Mouse (Mus musculus) small intestine, adult 2 months (tissue): ENCODE measurements around the gene Osbpl2. TPM values are rescaled to one million over a fixed set of nuclear protein-coding genes. Genes with fewer than 3 reads are reported as not detected.

ENCODE experiments used
- H3K27ac ChIP-seq: fragments of 200-500 bp; 2 replicates; pipeline ENCODE4 v1.5.1; 2012; ENCODE audit warnings: low read depth, low read length, control low read depth, inconsistent platforms; ENCODE audit not compliant: insufficient read depth
- H3K27me3 ChIP-seq: fragments of 200-500 bp; 2 replicates; pipeline ENCODE4 v1.6.1; 2012; ENCODE audit warnings: mild to moderate bottlenecking, moderate library complexity, low read length, inconsistent platforms; ENCODE audit not compliant: control insufficient read depth, insufficient read depth
- H3K36me3 ChIP-seq: fragments of 200-500 bp; 2 replicates; pipeline ENCODE4 v1.6.1; 2012; ENCODE audit warnings: mild to moderate bottlenecking, low read length, control low read depth, inconsistent platforms; ENCODE audit not compliant: control insufficient read depth, insufficient read depth
- H3K4me1 ChIP-seq: fragments of 200-500 bp; 2 replicates; pipeline ENCODE4 v1.6.1; 2012; ENCODE audit warnings: low read length, inconsistent platforms, mixed read lengths; ENCODE audit not compliant: control insufficient read depth, insufficient read depth, insufficient read length
- H3K4me3 ChIP-seq: fragments of 200-500 bp; 2 replicates; pipeline ENCODE4 v1.5.1; 2012; ENCODE audit warnings: low read depth, mild to moderate bottlenecking, control low read depth, inconsistent platforms, low read length, moderate library complexity
- CTCF ChIP-seq: fragments of 200-500 bp; IDR thresholded peaks from 2 replicates; pipeline ENCODE4 v1.5.1; 2012; ENCODE audit warnings: low read depth, mild to moderate bottlenecking, control low read depth, inconsistent platforms, low read length, moderate library complexity, mixed read lengths; ENCODE audit not compliant: insufficient replicate concordance, insufficient read length; ENCODE audit errors: extremely low read depth
- POLR2A ChIP-seq: fragments of 200-500 bp; IDR thresholded peaks from 2 replicates; pipeline ENCODE4 v1.6.1; 2012; ENCODE audit warnings: low read depth, mild to moderate bottlenecking, control low read depth, inconsistent platforms, low read length, moderate library complexity
- WGBS: fragments of 180-500 bp; shearing (Covaris S2); methylation state at CpG from one replicate; pipeline ENCODE4 v1.1.7; 2018; 5-methylcytosine and 5-hydroxymethylcytosine counted together
- polyA plus RNA-seq: library from polyadenylated mRNA; depleted of rRNA; stranded (reverse); fragments of >200 nt; gene quantifications from 2 replicates; pipeline ENCODE4 v1.2.3, GENCODE M21; 2012

The Osbpl2 gene
- polyA plus RNA-seq, 1 experiment: 18.1 TPM

- H3K27me3 ChIP-seq: no peaks in the 10 kb centered on the region
- TF ChIP-seq POLR2A: no peak
- no peak for TF ChIP-seq CTCF
- no peak overlapping the region for H3K27ac ChIP-seq
- H3K36me3 ChIP-seq: no peaks in the 10 kb centered on the region
- H3K4me1 ChIP-seq: no peaks in the 10 kb centered on the region
- no peak overlapping the region for H3K4me3 ChIP-seq
- 76% methylated on average over 12 of the region's 12 CpGs for WGBS
Measured at GRCm38 (mm10) chr2:180196610-180197322, 77.7 kb downstream of the Osbpl2 start.

- no peaks in the 10 kb centered on the region for H3K27me3 ChIP-seq
- no peaks in the 10 kb centered on the region for H3K4me1 ChIP-seq
- H3K4me3 ChIP-seq: no peak overlapping the region
- no peaks in the 10 kb centered on the region for H3K36me3 ChIP-seq
- no peak for TF ChIP-seq CTCF
- TF ChIP-seq POLR2A: no peak
- 88% methylated on average over 10 of the region's 10 CpGs for WGBS
- H3K27ac ChIP-seq: no peak overlapping the region
Measured at GRCm38 (mm10) chr2:180197323-180198037, 78.4 kb downstream of the Osbpl2 start.

GRCm38 (mm10) chr2:180198782-180199181, 79.7 kb downstream of the Osbpl2 start:
- no peak overlapping the region for H3K27ac ChIP-seq
- no peaks in the 10 kb centered on the region for H3K36me3 ChIP-seq
- no peak overlapping the region for H3K4me3 ChIP-seq
- 92% methylated on average over 10 of the region's 10 CpGs for WGBS
- TF ChIP-seq CTCF (no peak), POLR2A (no peak)
- no peaks in the 10 kb centered on the region for H3K27me3 ChIP-seq
- H3K4me1 ChIP-seq: no peaks in the 10 kb centered on the region

DNA sequence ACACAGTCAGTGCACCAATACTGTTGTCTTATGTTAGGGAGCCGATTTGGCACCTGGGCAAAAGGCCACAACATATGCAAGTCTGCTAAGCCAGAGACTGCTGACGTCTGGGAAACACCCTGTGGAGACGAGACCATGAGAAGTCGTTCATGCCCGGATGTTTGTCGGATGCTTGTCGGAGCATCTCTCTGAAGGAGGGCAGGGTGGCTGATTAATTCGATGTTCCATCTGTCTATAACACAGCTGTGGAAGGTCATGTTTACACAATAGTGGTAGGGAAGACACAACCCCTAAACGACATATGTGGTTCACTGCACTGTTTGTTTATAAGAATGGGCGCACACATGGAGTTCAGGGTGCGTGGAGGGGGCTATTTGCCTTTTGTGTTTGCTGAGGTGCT, 81.6 kb downstream of the Osbpl2 start:
- H3K4me1 ChIP-seq: no peaks in the 10 kb centered on the region
- 63% methylated on average over 11 of the region's 11 CpGs for WGBS
- no peaks in the 10 kb centered on the region for H3K27me3 ChIP-seq
- no peak overlapping the region for H3K4me3 ChIP-seq
- no peaks in the 10 kb centered on the region for H3K36me3 ChIP-seq
- no peak for TF ChIP-seq POLR2A
- no peak overlapping the region for H3K27ac ChIP-seq

DNA sequence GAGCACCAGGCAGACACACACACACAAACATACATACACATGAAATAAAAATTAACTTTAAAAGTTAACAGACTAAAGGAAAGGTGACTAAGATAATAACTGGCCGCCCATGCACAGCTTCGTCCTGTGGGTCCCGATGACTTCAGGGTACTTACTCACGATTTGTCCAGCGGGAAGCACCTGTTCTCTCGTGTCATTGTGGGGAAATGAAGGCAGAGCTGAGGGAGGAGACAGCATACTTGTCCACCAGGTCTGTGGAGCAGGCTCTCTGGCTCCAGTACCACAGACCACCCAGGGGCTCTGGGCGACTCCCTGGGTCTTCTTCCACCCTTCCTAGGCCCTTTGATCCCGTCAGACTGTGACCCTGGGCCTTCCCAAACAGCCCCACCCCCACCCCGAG, 82.2 kb downstream of the Osbpl2 start:
- Histone ChIP-seq H3K36me3 (no peaks in the 10 kb centered on the region), H3K27ac (no peak overlapping the region), H3K4me3 (no peak overlapping the region), H3K27me3 (no peaks in the 10 kb centered on the region), H3K4me1 (no peaks in the 10 kb centered on the region)
- 76% methylated on average over 9 of the region's 9 CpGs for WGBS
- no peak for TF ChIP-seq POLR2A
- no peak for TF ChIP-seq CTCF

GRCm38 (mm10) chr2:180202263-180202662, 83.2 kb downstream of the Osbpl2 start:
- 94% methylated on average over 14 of the region's 14 CpGs for WGBS
- Histone ChIP-seq H3K36me3 (no peaks in the 10 kb centered on the region), H3K4me1 (no peaks in the 10 kb centered on the region), H3K27me3 (no peaks in the 10 kb centered on the region), H3K27ac (no peak overlapping the region), H3K4me3 (no peak overlapping the region)
- TF ChIP-seq POLR2A (no peak), CTCF (no peak)

DNA sequence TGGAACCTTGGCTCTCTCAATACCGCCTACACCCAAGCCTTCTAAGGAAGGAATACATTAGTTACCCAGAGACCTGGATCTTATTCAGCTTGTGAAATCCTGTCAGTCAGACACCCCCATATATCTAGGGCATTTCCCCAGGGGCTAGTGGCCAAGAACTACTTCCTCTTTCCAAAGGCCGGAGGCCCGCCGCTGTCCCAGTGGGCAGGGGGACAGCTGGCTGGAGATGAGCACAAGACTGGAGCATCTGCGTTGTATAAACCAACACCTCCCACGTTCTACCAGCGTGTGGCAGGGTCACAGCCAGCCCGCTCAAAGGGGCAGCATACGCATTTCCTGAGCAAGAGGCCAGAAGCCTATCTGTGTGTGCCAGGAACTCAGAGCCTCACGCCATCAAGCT, 83.7 kb downstream of the Osbpl2 start:
- no peak overlapping the region for H3K4me3 ChIP-seq
- no peaks in the 10 kb centered on the region for H3K36me3 ChIP-seq
- no peak overlapping the region for H3K27ac ChIP-seq
- no peak for TF ChIP-seq CTCF
- no peak for TF ChIP-seq POLR2A
- H3K27me3 ChIP-seq: no peaks in the 10 kb centered on the region
- WGBS: 79% methylated on average over 10 of the region's 10 CpGs
- no peaks in the 10 kb centered on the region for H3K4me1 ChIP-seq
